Mouse (Mus musculus): ENCODE measurements around the gene Gm20388. TPM values are rescaled to one million over a fixed set of nuclear protein-coding genes. Genes with fewer than 3 reads are reported as not detected.

The Gm20388 gene
- polyA plus RNA-seq, 1 experiment, result 23.9 TPM

- no peak overlapping the region for H3K27ac ChIP-seq (ENCODE audit: insufficient read depth, low read length)
- no peak for TF ChIP-seq POLR2A (IDR thresholded peaks at IDR 0.05; ENCODE audit: extremely low read depth, insufficient read depth, low read length)
- TF ChIP-seq CTCF (IDR thresholded peaks at IDR 0.05; ENCODE audit: extremely low read depth, insufficient read depth, low read length), result no peak
- no peak overlapping the region for H3K4me3 ChIP-seq (ENCODE audit: insufficient read depth, low read length)
- no peaks in the 10 kb centered on the region for H3K4me1 ChIP-seq (ENCODE audit: control insufficient read depth, insufficient read depth, low read length)
Measured at GRCm38 (mm10) chr8:120979210-120979609, 1068.6 kb downstream of the Gm20388 start.

- H3K27ac ChIP-seq (ENCODE audit: insufficient read depth, low read length), result no peak overlapping the region
- TF ChIP-seq CTCF (IDR thresholded peaks at IDR 0.05; ENCODE audit: extremely low read depth, insufficient read depth, low read length), result no peak
- no peak overlapping the region for H3K4me3 ChIP-seq (ENCODE audit: insufficient read depth, low read length)
- no peaks in the 10 kb centered on the region for H3K4me1 ChIP-seq (ENCODE audit: control insufficient read depth, insufficient read depth, low read length)
Measured at GRCm38 (mm10) chr8:120980948-120981347, 1070.3 kb downstream of the Gm20388 start.

- Histone ChIP-seq H3K4me1 (ENCODE audit: control insufficient read depth, insufficient read depth, low read length) (no peaks in the 10 kb centered on the region), H3K4me3 (ENCODE audit: insufficient read depth, low read length) (no peak overlapping the region), H3K27ac (ENCODE audit: insufficient read depth, low read length) (no peak overlapping the region)
- no peak for TF ChIP-seq POLR2A (IDR thresholded peaks at IDR 0.05; ENCODE audit: extremely low read depth, insufficient read depth, low read length)
Measured at GRCm38 (mm10) chr8:120984888-120985287, 1074.2 kb downstream of the Gm20388 start.

GRCm38 (mm10) chr8:120986022-120986421 lies 1075.4 kb downstream of the Gm20388 start:
- no peak for TF ChIP-seq CTCF (IDR thresholded peaks at IDR 0.05; ENCODE audit: extremely low read depth, insufficient read depth, low read length)
- TF ChIP-seq POLR2A (IDR thresholded peaks at IDR 0.05; ENCODE audit: extremely low read depth, insufficient read depth, low read length), result no peak
- H3K4me3 ChIP-seq (ENCODE audit: insufficient read depth, low read length), result no peak overlapping the region
- no peaks in the 10 kb centered on the region for H3K4me1 ChIP-seq (ENCODE audit: control insufficient read depth, insufficient read depth, low read length)
- H3K27ac ChIP-seq (ENCODE audit: insufficient read depth, low read length), result no peak overlapping the region

GRCm38 (mm10) chr8:120993738-120994137 lies 1083.1 kb downstream of the Gm20388 start:
- Histone ChIP-seq H3K4me1 (ENCODE audit: control insufficient read depth, insufficient read depth, low read length) (no peaks in the 10 kb centered on the region), H3K27ac (ENCODE audit: insufficient read depth, low read length) (no peak overlapping the region), H3K4me3 (ENCODE audit: insufficient read depth, low read length) (no peak overlapping the region)
- TF ChIP-seq CTCF (IDR thresholded peaks at IDR 0.05; ENCODE audit: extremely low read depth, insufficient read depth, low read length), result no peak
- TF ChIP-seq POLR2A (IDR thresholded peaks at IDR 0.05; ENCODE audit: extremely low read depth, insufficient read depth, low read length), result no peak

- Histone ChIP-seq H3K27ac (ENCODE audit: insufficient read depth, low read length) (no peak overlapping the region), H3K4me1 (ENCODE audit: control insufficient read depth, insufficient read depth, low read length) (no peaks in the 10 kb centered on the region), H3K4me3 (ENCODE audit: insufficient read depth, low read length) (no peak overlapping the region)
- TF ChIP-seq POLR2A (IDR thresholded peaks at IDR 0.05; ENCODE audit: extremely low read depth, insufficient read depth, low read length) (no peak), CTCF (IDR thresholded peaks at IDR 0.05; ENCODE audit: extremely low read depth, insufficient read depth, low read length) (no peak)
Measured at GRCm38 (mm10) chr8:120995424-120995823, 1084.8 kb downstream of the Gm20388 start.

- Histone ChIP-seq H3K27ac (ENCODE audit: insufficient read depth, low read length) (no peak overlapping the region), H3K4me1 (ENCODE audit: control insufficient read depth, insufficient read depth, low read length) (no peaks in the 10 kb centered on the region), H3K4me3 (ENCODE audit: insufficient read depth, low read length) (no peak overlapping the region)
- no peak for TF ChIP-seq POLR2A (IDR thresholded peaks at IDR 0.05; ENCODE audit: extremely low read depth, insufficient read depth, low read length)
- TF ChIP-seq CTCF (IDR thresholded peaks at IDR 0.05; ENCODE audit: extremely low read depth, insufficient read depth, low read length), result no peak
Measured at GRCm38 (mm10) chr8:120996905-120997581, 1086.4 kb downstream of the Gm20388 start.

- H3K4me3 ChIP-seq (ENCODE audit: insufficient read depth, low read length), result no peak overlapping the region
- no peak overlapping the region for H3K27ac ChIP-seq (ENCODE audit: insufficient read depth, low read length)
- no peak for TF ChIP-seq CTCF (IDR thresholded peaks at IDR 0.05; ENCODE audit: extremely low read depth, insufficient read depth, low read length)
- no peak for TF ChIP-seq POLR2A (IDR thresholded peaks at IDR 0.05; ENCODE audit: extremely low read depth, insufficient read depth, low read length)
Measured at GRCm38 (mm10) chr8:120997926-120998325, 1087.3 kb downstream of the Gm20388 start.

GRCm38 (mm10) chr8:120998966-120999365 lies 1088.3 kb downstream of the Gm20388 start:
- no peaks in the 10 kb centered on the region for H3K4me1 ChIP-seq (ENCODE audit: control insufficient read depth, insufficient read depth, low read length)
- no peak overlapping the region for H3K4me3 ChIP-seq (ENCODE audit: insufficient read depth, low read length)
- TF ChIP-seq POLR2A (IDR thresholded peaks at IDR 0.05; ENCODE audit: extremely low read depth, insufficient read depth, low read length), result no peak
- no peak for TF ChIP-seq CTCF (IDR thresholded peaks at IDR 0.05; ENCODE audit: extremely low read depth, insufficient read depth, low read length)
- H3K27ac ChIP-seq (ENCODE audit: insufficient read depth, low read length), result no peak overlapping the region

More at GRCm38 (mm10) chr8:120997926-120998325, 1087.3 kb downstream of the Gm20388 start:
- no peaks in the 10 kb centered on the region for H3K4me1 ChIP-seq (ENCODE audit: control insufficient read depth, insufficient read depth, low read length)

GRCm38 (mm10) chr8:121001951-121002350 lies 1091.3 kb downstream of the Gm20388 start:
- Histone ChIP-seq H3K4me1 (ENCODE audit: control insufficient read depth, insufficient read depth, low read length) (no peaks in the 10 kb centered on the region), H3K4me3 (ENCODE audit: insufficient read depth, low read length) (no peak overlapping the region), H3K27ac (ENCODE audit: insufficient read depth, low read length) (no peak overlapping the region)
- no peak for TF ChIP-seq CTCF (IDR thresholded peaks at IDR 0.05; ENCODE audit: extremely low read depth, insufficient read depth, low read length)

Data from cortical plate, adult 2 months (tissue).